Mouse (Mus musculus): Measurements from ENCODE around the gene Tm9sf2. TPM values are rescaled to one million over a fixed set of nuclear protein-coding genes. Genes with fewer than 3 reads are reported as not detected.

The Tm9sf2 gene
- polyA plus RNA-seq, 1 experiment from 2014 or later = 121 TPM

DNA sequence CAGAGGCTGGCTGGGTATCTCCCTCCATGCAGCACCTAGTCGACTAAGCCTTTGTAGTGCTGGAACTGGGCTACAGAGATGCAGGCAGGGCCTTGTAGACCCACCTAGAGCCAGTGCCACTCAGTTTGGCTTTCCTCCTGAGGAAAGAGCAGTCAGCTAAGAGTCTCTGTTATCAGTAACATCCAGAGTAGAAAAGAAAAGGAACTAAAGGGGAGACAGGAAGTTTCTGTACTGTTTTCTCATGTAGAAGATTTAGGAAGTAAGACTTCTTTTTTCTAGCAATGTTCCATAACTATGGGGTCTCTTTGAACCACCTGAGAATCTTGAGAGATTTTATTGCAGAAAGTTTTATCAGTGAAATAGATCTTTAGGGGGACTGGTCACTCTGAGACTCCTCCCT lies 38.5 kb downstream of the Tm9sf2 start:
- no peak for ATAC-seq (ENCODE audit: low read depth)

DNA sequence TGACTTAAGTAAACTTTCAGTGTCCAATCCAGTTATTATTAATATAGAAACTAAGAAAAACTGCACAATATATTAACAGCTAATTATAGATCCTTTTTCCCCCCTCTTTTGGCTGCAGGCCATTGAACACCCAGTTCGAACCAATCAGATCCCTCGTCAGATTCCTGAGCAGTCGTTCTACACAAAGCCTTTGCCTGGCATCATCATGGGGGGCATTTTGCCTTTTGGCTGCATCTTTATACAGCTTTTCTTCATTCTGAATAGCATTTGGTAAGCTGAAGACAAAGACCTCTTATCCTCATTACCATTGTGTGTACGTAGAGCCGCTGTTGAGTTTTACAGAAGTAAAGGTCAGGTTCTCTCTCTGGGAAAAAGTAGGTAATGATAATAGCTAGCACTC lies 43.8 kb downstream of the Tm9sf2 start:
- Histone ChIP-seq H3K4me2 (no peak overlapping the region), H3K4me3 (no peak overlapping the region), H3K9me3 (no peaks in the 10 kb centered on the region), H3K36me3 (peaks cover 85% of the 10 kb centered on the region), H3K9ac (no peak overlapping the region), H3K4me1 (replicated peaks) (no peaks in the 10 kb centered on the region), H3K27me3 (no peaks in the 10 kb centered on the region), H3K27ac (replicated peaks) (no peak overlapping the region)
- no peak for ATAC-seq (ENCODE audit: low read depth)
- WGBS = 64% methylated on average over 5 of the region's 5 CpGs

More for the DNA sequence above, 38.5 kb downstream of the Tm9sf2 start:
- Histone ChIP-seq H3K4me3 (no peak overlapping the region), H3K9me3 (no peaks in the 10 kb centered on the region), H3K27ac (replicated peaks) (no peak overlapping the region), H3K36me3 (peaks cover 88% of the 10 kb centered on the region), H3K9ac (no peak overlapping the region), H3K27me3 (no peaks in the 10 kb centered on the region), H3K4me1 (replicated peaks) (no peaks in the 10 kb centered on the region), H3K4me2 (no peak overlapping the region)
- 86% methylated on average over 1 of the region's 1 CpGs for WGBS

DNA sequence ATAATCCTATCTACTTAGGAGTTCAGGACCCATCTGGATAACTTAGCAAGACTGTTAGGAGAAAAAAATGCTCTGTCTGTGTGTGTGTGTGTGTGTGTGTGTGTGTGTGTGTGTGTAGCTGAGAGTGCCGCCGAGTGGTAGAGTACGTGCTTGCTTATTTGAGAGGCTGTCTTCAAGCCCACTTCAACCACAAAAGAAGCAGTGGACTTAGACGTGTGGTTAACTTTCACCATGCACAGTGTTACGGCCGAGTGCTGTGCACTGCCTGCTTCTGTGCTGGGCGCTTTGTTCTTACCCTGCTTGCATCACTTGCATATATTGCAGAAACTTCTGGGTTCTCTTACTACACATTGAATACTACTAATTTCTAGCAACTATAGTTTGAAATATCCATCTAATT lies 50.9 kb downstream of the Tm9sf2 start:
- Histone ChIP-seq H3K4me3 (no peak overlapping the region), H3K27ac (replicated peaks) (no peak overlapping the region), H3K36me3 (peaks cover 60% of the 10 kb centered on the region), H3K4me2 (no peak overlapping the region), H3K9ac (no peak overlapping the region), H3K9me3 (no peaks in the 10 kb centered on the region), H3K27me3 (no peaks in the 10 kb centered on the region), H3K4me1 (replicated peaks) (no peaks in the 10 kb centered on the region)
- WGBS = 90% methylated on average over 7 of the region's 7 CpGs
- ATAC-seq (ENCODE audit: low read depth) = no peak

DNA sequence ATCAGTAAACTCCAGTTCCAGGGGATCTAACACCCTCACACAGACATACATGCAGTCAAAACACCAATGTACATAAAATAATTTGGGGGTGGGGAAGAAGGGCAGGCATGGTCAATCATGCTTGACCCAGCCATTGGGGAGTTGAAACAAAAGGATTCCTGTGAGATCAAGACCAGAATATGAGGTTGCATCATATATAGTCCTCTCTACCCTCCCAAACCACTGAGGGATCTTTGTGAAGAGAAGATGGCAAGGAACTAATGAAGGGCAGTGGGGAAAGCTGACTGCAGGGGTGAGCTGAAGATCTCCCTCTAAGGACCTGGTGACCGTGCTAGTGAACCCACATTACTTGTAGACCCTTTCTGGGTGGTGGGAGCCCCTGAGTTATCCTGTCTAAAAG lies 54.1 kb downstream of the Tm9sf2 start:
- no peaks in the 10 kb centered on the region for H3K27me3 ChIP-seq
- no peak overlapping the region for H3K4me2 ChIP-seq
- H3K4me3 ChIP-seq = no peak overlapping the region
- H3K4me1 ChIP-seq (replicated peaks) = no peaks in the 10 kb centered on the region
- H3K9ac ChIP-seq = no peak overlapping the region
- peaks cover 48% of the 10 kb centered on the region for H3K36me3 ChIP-seq
- H3K27ac ChIP-seq (replicated peaks) = no peak overlapping the region
- 95% methylated on average over 1 of the region's 1 CpGs for WGBS
- no peaks in the 10 kb centered on the region for H3K9me3 ChIP-seq
- no peak for ATAC-seq (ENCODE audit: low read depth)

DNA sequence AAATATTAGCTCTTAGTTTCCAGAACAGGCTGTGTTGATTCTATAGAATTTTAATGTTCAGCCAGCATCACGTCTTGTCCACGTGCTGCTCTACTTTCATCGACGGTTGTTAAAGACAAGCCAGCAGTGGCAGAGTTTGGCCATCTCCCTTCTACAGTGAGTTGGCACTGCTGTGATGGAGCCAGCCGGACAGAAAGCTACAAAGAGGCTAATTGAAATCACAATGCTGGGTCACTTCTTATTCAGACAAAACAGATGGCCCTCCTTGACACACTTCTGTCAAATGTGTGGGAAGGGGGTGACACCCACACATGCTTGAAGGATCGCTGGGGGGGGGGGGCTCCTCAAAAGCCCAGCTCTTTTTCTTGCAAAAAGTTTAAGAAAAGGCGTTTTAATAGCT lies 62.1 kb downstream of the Tm9sf2 start:
- no peaks in the 10 kb centered on the region for H3K27me3 ChIP-seq
- no peak overlapping the region for H3K4me3 ChIP-seq
- ATAC-seq (ENCODE audit: low read depth) = no peak
- no peak overlapping the region for H3K9ac ChIP-seq
- peaks cover 7% of the 10 kb centered on the region for H3K36me3 ChIP-seq
- H3K27ac ChIP-seq (replicated peaks) = no peak overlapping the region
- no peaks in the 10 kb centered on the region for H3K9me3 ChIP-seq
- no peak overlapping the region for H3K4me2 ChIP-seq
- H3K4me1 ChIP-seq (replicated peaks) = peaks cover 11% of the 10 kb centered on the region
- 61% methylated on average over 7 of the region's 7 CpGs for WGBS

DNA sequence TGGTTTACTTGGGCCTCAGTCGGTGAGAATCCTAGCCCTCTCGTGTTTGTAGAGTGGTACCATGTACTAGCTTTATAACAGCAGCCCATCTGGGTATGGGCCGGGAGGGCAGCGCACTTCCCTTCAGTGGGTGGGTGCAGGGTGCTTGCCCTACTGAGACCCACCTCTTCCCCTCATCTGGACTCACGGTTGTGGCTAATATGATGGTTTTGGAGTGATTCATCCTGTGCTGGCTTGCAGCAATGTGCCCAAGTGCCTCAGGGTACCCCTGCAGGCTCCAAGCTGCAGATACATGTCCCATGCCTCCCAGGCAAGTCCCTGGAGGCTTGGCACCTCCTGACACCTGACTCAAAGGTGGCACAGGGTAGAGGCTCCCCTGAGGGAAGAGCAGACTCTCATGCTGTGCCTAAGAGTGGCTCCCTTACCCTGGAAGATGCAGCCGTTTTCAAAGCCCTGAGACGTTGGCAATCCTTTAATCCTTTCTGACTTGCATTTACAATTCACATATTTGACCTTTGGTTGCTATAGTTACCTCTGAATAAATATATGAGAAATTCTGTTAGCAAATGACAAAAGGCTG lies 63.5 kb downstream of the Tm9sf2 start:
- Histone ChIP-seq H3K9me3 (no peaks in the 10 kb centered on the region), H3K36me3 (no peaks in the 10 kb centered on the region), H3K27me3 (no peaks in the 10 kb centered on the region), H3K4me3 (no peak overlapping the region), H3K4me2 (no peak overlapping the region), H3K4me1 (replicated peaks) (peaks cover 11% of the 10 kb centered on the region), H3K27ac (replicated peaks) (no peak overlapping the region), H3K9ac (no peak overlapping the region)
- no peak for ATAC-seq (ENCODE audit: low read depth)
- WGBS = 75% methylated on average over 7 of the region's 7 CpGs

DNA sequence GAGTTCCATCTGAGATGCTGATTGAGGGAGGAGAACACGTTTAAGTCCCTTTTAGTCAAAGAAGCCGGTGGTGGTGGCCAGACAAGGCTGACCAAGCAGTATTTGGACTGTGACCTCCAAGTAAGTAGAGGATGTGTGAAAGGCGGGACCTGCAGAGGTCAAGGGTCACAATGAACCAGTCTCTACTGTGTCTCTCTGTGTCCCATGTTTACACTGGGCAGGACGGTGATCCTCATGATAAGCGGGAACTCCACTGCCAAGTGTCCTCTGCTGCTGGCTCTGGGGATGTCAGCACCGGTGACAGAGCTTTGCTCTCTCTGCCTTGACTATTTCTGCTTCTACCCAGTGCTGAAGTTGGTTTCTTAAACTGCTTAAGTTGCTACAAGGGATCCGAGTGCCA lies 64.2 kb downstream of the Tm9sf2 start:
- Histone ChIP-seq H3K4me2 (no peak overlapping the region), H3K27me3 (no peaks in the 10 kb centered on the region), H3K9me3 (no peaks in the 10 kb centered on the region), H3K4me1 (replicated peaks) (peaks cover 11% of the 10 kb centered on the region), H3K27ac (replicated peaks) (no peak overlapping the region), H3K36me3 (no peaks in the 10 kb centered on the region), H3K4me3 (no peak overlapping the region), H3K9ac (no peak overlapping the region)
- 87% methylated on average over 7 of the region's 7 CpGs for WGBS
- no peak for ATAC-seq (ENCODE audit: low read depth)

DNA sequence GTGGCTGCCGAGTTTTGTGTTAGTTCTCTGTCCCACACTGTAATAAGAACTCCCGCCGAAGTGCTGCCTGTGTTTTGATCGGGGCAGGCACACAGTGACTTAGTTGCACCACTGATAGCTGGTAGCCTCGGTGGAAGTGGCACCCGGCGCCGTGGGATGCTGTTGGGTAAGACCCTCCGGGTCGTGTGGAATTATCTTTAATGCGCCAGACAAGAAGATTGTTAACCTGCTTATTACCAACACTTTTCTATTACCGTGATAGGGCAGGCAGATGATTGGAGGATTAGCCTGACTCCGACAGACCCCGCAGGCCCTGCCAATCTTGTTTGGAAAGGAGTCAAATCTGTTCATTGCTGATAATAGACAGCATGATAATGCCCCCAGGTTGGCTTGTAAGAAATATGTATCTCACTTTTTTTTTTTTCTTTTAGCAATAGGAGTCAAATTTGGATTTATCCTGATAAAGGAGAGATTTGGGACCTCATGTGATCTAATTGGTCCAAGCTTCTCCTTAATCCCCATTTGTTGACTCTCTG lies 69.5 kb downstream of the Tm9sf2 start:
- 0 out of 2 replicates have a peak, but pooled peaks cover 3% of the 10 kb centered on the region for H3K27me3 ChIP-seq
- no peak for ATAC-seq (ENCODE audit: low read depth)
- H3K9ac ChIP-seq = no peak overlapping the region
- H3K4me3 ChIP-seq = no peak overlapping the region
- 88% methylated on average over 14 of the region's 14 CpGs for WGBS
- no peaks in the 10 kb centered on the region for H3K36me3 ChIP-seq
- no peak overlapping the region for H3K4me2 ChIP-seq
- no peak overlapping the region for H3K27ac ChIP-seq (replicated peaks)
- H3K4me1 ChIP-seq (replicated peaks) = no peaks in the 10 kb centered on the region
- no peaks in the 10 kb centered on the region for H3K9me3 ChIP-seq

DNA sequence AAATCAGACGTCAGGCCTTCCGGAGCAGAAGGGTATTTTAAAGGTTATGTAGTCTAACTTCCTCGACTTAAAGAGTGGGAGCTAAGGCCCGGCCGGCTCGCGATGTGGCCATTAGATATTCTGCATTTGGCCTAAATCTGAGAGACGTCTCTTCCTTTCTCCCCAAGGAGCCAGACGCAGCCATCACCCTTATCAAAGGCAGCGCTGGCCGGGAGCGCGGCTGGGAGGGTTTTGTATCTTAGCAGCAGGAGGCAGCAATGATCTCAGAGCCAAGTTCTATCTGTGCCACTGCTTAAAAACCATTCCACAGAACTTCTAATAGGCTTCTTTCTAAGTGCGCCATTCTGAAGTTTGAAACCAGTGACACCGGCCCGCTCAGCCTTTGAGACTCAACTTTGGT lies 72.4 kb downstream of the Tm9sf2 start:
- Histone ChIP-seq H3K9me3 (no peaks in the 10 kb centered on the region), H3K4me3 (no peak overlapping the region), H3K9ac (no peak overlapping the region), H3K4me1 (replicated peaks) (peaks cover 3% of the 10 kb centered on the region; the same call in 1 of the 2 replicates), H3K4me2 (no peak overlapping the region), H3K27me3 (0 out of 2 replicates have a peak, but pooled peaks cover 3% of the 10 kb centered on the region), H3K27ac (replicated peaks) (no peak overlapping the region), H3K36me3 (no peaks in the 10 kb centered on the region)
- ATAC-seq (ENCODE audit: low read depth) = no peak
- 52% methylated on average over 16 of the region's 16 CpGs for WGBS

DNA sequence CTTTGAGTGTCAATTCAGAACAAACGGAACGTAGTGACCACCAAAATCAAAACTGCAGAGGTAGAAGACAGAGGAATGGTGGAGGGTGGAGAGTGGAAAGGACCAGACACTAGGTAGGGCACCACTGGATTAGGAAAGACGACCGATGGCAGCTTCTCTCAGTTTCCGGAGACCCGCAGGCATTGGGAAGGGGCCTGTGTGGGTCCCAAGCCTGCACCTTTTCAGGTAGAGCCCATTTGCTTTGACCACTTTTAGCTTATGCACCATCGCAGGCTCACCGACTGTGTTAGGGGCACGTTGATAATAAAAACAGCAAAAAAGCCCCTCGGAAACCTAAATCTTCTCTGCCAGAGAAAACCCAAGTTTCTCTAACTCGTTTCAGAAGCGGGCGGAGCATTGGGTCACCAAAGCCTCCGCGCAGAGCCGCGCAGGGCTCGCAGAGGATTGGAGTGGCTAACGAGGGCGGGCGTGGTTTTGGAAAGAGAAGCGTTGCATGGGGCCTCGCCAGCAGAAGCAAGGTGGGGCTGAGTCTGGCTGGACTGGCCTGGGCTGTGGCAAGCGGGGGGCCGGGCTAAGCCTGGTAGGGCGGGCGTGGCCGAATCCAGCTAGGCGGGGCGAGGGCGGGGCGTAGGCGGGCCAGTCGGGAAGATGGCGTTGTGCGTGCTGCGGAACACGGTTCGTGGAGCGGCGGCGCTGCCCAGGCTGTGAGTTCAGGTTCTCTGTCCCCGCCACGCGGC lies 74.4 kb downstream of the Tm9sf2 start, which contains the start of gene Clybl:
Clybl (plus strand) TSS at position 627 of the 737 bp plus-strand sequence.
- Histone ChIP-seq H3K4me1 (replicated peaks) (peaks cover 3% of the 10 kb centered on the region; the same call in 1 of the 2 replicates), H3K4me3 (peak within 1 kb of the TSS; percentile 67), H3K27ac (replicated peaks) (no peak within 1 kb of the TSS), H3K27me3 (0 out of 2 replicates have a peak, but pooled peaks cover 3% of the 10 kb centered on the region), H3K9ac (peak within 1 kb of the TSS; percentile 69), H3K4me2 (peak within 1 kb of the TSS; percentile 64), H3K36me3 (no peaks in the 10 kb centered on the region), H3K9me3 (no peaks in the 10 kb centered on the region)
- 5% methylated on average over 36 of the region's 45 CpGs for WGBS
- ATAC-seq (ENCODE audit: low read depth) = peak; percentile 96

DNA sequence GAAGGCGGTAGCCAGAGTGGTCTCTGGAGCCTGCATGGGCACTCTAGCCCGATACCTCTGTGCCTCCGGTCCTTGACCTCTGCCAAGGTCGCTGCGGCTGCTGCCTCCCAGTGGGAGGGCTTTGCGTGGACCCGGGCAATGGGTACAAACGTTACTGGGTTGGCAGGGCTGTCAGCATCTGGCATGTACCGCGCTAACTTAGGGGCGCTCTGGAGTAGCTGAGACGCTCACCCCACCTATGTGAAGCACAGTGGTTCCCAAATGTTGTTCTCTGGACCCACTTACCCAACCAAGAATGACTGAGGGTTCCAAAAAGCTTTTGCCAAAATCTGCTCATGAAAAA lies 74.9 kb downstream of the Tm9sf2 start:
- no peak; the same call in 1 of the 2 replicates for ATAC-seq (ENCODE audit: low read depth)
- Histone ChIP-seq H3K9me3 (no peaks in the 10 kb centered on the region), H3K4me3 (peak overlapping the region; percentile 67), H3K36me3 (no peaks in the 10 kb centered on the region), H3K9ac (peak overlapping the region; percentile 69), H3K4me1 (replicated peaks) (peaks cover 3% of the 10 kb centered on the region; the same call in 1 of the 2 replicates), H3K27me3 (0 out of 2 replicates have a peak, but pooled peaks cover 3% of the 10 kb centered on the region), H3K27ac (replicated peaks) (no peak overlapping the region), H3K4me2 (peak overlapping the region; percentile 64)
- WGBS = under 1% methylated on average over 12 of the region's 12 CpGs

DNA sequence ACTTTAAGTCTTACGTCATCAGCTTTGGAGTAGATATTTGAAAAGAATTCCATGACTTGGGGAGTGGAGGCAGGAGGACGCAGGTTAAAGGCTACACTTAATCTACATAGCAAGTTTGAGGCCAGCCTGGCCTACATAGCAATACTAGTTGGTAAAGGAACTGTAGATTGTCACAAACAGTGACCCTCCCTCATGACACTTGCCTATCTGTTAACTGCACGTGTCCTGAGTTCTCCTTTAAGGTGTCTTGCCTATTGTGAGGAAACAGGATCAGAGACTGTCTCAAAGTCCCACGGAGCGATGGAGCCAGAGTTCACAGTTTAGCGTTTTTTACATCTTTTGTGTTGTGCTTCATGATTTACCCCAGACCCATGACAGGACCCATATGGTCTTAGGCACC lies 75.4 kb downstream of the Tm9sf2 start:
- Histone ChIP-seq H3K4me2 (peak overlapping the region; percentile 64), H3K9ac (no peak overlapping the region), H3K27ac (replicated peaks) (no peak overlapping the region), H3K36me3 (no peaks in the 10 kb centered on the region), H3K4me3 (peak overlapping the region; percentile 67), H3K27me3 (0 out of 2 replicates have a peak, but pooled peaks cover 3% of the 10 kb centered on the region), H3K9me3 (no peaks in the 10 kb centered on the region), H3K4me1 (replicated peaks) (peaks cover 3% of the 10 kb centered on the region; the same call in 1 of the 2 replicates)
- WGBS = 85% methylated on average over 6 of the region's 6 CpGs
- ATAC-seq (ENCODE audit: low read depth) = no peak

Data from neural tube, embryonic 13.5 days (tissue).